In the genomic region with DNA sequence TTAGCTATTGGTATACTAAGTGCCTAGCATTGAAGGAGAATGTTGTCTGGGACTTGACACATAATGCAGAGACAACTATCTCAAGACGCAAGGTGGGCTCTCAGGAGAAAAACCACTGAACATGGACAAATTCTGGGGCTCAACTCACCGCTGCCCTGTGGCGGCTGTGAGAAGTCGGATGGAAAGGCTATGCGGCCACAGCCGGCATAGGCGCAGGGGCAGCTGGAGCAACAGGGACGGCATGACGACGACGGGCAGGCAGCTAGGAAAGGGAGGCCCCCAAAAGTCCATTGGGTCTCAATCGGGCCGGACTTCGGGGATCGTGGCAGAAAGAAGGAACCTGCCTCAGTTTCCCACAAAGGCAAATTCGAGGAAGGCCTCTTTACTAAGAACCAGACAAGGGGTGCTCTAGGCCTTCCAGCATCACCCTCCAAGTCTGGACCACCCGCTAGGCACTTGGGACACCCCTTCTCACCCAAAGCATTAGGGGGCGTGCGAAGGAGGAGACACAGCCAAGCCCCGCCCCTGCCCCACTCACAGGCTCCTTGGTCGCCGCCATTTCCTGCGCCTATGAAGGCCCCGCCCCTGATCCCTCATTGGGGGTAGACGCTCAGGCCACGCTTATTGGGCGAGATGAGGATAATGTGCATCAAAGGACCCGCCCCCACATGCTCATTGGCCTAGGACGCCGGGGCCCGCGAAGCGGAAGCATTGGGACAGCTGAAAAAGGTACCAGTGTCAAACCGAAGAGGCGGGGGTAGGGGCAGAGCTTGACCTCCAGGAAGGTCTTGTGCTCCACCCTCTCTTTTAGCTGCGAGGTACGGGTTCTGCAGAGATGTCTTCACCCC, we compare ENCODE assay signal across 8 mouse cellular contexts. TPM values are rescaled to one million over a fixed set of nuclear protein-coding genes. Genes with fewer than 3 reads are reported as not detected.
DNase-seq lines count a peak whose midpoint lies in the region; ATAC-seq lines count a peak whose summit lies in the region.

A gene (minus strand): TSS at position 562 of the 848 bp plus-strand sequence.

- intact Hi-C loops in gastrocnemius, postnatal 14 days (cut with DNase I; ENCODE audit: low total_unique reads), result no loop called here
- intact Hi-C loops in left cerebral cortex, postnatal 14 days (cut with DNase I), result no loop called here

- ATAC-seq in inflammation-experienced regulatory T-cells, adult 6 months, result peak; percentile 98

- DNase-seq in adrenal gland, adult (ENCODE audit: inconsistent age in 2 of 2, low spot score in 1 of 2), result peak; percentile 97 to 98
- DNase-seq in embryo, embryonic 10.5 days (ENCODE audit: low spot score), result peak; percentile 100
- peak; percentile 97 for DNase-seq in gastrocnemius, postnatal 14 days
- peak; percentile 95 to 96 for DNase-seq in left cerebral cortex, postnatal 14 days (ENCODE audit: low spot score in 2 of 2)
- peak; percentile 97 for DNase-seq in mesoderm, embryonic 11.5 days (ENCODE audit: low read depth, low spot score)
- peak; percentile 93 to 97 for DNase-seq in right cerebral cortex, postnatal 36 days (ENCODE audit: low spot score in 2 of 2)
- peak; percentile 97 for DNase-seq in yolk sac, embryonic 10.5 days (ENCODE audit: low spot score)

RNA-seq across cellular contexts. Expression of the gene that starts here (rescaled TPM):
- 10 to 100 TPM; 30.7 to 32.4 TPM for total RNA-seq in gastrocnemius, postnatal 14 days (2021)
- polyA plus RNA-seq in inflammation-experienced regulatory T-cells, adult 6 months (2017; shearing (Covaris generic)), result 10 to 100 TPM; 34.1 to 59.7 (median 59.0) TPM
- 10 to 100 TPM; 21.1 to 21.2 TPM for total RNA-seq in left cerebral cortex, postnatal 14 days (2021)

Comparison
In these comparisons a context has a peak if more than half of its experiments do, and no peak if none do; other contexts are left out.
1. Peak in every context shown above with its lines: DNase-seq and ATAC-seq.